Mouse (Mus musculus): Measurements from ENCODE around the gene Thap11. TPM values are rescaled to one million over a fixed set of nuclear protein-coding genes. Genes with fewer than 3 reads are reported as not detected.
A peak's percentile ranks its signal among the peaks of the same experiment; 100 is the strongest.
"Not testable (repeated sequence)": the region's sequence is repeated elsewhere in the genome, so short reads cannot be mapped to it uniquely, and the experiment has no call there.

Gene Thap11
- polyA plus RNA-seq, 1 experiment from 2014 or later = 51.7 TPM

DNA sequence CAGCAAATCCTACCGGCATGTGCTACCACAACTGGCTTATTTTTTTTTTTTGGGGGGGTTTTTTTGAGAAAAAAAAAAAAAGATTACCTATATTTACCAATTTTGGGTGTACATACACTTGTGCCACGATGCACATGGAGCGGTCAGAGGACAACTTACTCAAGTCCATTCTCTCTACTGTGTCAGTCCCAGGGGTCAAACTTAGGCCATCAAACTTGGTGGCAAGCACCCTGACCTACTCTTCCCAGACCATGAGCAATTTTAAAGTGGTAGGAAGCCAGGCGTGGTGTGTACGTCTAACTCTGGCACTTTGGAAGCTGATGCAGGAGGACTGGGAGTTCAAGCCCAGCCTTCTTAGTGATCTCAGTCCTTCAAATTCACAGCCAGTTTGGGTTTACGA, 41.7 kb upstream of the Thap11 start:
- no peaks in the 10 kb centered on the region for H3K27me3 ChIP-seq (replicated peaks; ENCODE audit: control insufficient read depth, insufficient read depth, low read length)
- peaks cover 26% of the 10 kb centered on the region; the same call in 1 of the 2 replicates for H3K36me3 ChIP-seq (ENCODE audit: control insufficient read depth, insufficient read depth, low read length)
- no peak overlapping the region for H3K27ac ChIP-seq (ENCODE audit: low read depth, low read length)
- no peaks in the 10 kb centered on the region for H3K9me3 ChIP-seq (replicated peaks; ENCODE audit: control insufficient read depth, low read length)
- ATAC-seq = no peak
- DNase-seq (ENCODE audit: low spot score) = no peak
- no peak overlapping the region for H3K4me2 ChIP-seq (ENCODE audit: low read length)
- no peak overlapping the region for H3K9ac ChIP-seq (ENCODE audit: low read length)
- 99% methylated on average over 6 of the region's 6 CpGs for WGBS
- no peak overlapping the region for H3K4me3 ChIP-seq (ENCODE audit: low read depth, low read length)
- no peaks in the 10 kb centered on the region for H3K4me1 ChIP-seq (ENCODE audit: control insufficient read depth, insufficient read depth, low read length)

DNA sequence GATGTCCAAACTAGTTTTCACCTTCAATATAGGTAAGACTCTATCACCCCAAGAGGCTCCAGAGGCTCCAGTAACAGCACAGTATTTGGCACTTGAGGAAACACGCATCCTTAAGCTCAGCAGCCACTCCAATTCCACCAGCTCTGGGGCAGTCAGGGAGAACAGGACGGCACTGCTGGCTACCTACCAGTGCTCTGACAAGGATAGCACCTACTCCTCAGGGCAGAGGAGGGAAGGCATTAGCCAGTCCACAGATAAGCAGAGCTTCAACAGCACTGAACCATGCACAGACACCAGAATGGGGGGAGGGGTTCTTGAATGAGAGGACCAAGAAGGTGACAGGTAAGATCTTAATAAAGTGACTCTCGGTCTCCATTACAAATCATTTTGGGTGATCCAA, 35.3 kb upstream of the Thap11 start:
- H3K9me3 ChIP-seq (replicated peaks; ENCODE audit: control insufficient read depth, low read length) = no peaks in the 10 kb centered on the region
- DNase-seq (ENCODE audit: low spot score) (no peak), ATAC-seq (no peak)
- no peak overlapping the region for H3K4me2 ChIP-seq (ENCODE audit: low read length)
- no peak overlapping the region for H3K9ac ChIP-seq (ENCODE audit: low read length)
- no peaks in the 10 kb centered on the region for H3K27me3 ChIP-seq (replicated peaks; ENCODE audit: control insufficient read depth, insufficient read depth, low read length)
- WGBS = 94% methylated on average over 3 of the region's 3 CpGs
- no peak overlapping the region for H3K4me3 ChIP-seq (ENCODE audit: low read depth, low read length)
- no peaks in the 10 kb centered on the region for H3K4me1 ChIP-seq (ENCODE audit: control insufficient read depth, insufficient read depth, low read length)
- H3K36me3 ChIP-seq (ENCODE audit: control insufficient read depth, insufficient read depth, low read length) = peaks cover 48% of the 10 kb centered on the region
- no peak overlapping the region for H3K27ac ChIP-seq (ENCODE audit: low read depth, low read length)

DNA sequence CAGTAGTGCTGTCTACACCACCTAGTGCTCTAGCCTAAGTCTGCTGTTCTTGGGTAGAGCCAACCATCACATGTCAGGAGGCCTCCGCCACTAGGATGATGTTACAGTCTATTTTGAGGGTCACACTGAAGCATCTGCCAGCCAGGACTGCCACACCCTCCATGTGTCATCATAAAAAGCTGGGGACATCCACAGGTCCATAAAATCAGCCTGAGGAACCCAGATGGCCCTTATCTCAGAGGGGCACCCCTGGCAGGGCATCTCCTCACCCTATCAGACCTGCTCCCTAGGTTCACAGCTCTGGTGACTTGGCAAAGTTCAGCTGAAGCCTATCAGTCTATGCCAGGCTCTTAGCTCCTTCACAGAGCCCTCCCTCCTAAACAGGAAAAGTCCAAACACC, 34.0 kb upstream of the Thap11 start:
- Histone ChIP-seq H3K27me3 (replicated peaks; ENCODE audit: control insufficient read depth, insufficient read depth, low read length) (no peaks in the 10 kb centered on the region), H3K9ac (ENCODE audit: low read length) (no peak overlapping the region), H3K4me2 (ENCODE audit: low read length) (no peak overlapping the region), H3K27ac (ENCODE audit: low read depth, low read length) (no peak overlapping the region), H3K4me3 (ENCODE audit: low read depth, low read length) (no peak overlapping the region), H3K4me1 (ENCODE audit: control insufficient read depth, insufficient read depth, low read length) (peaks cover 3% of the 10 kb centered on the region), H3K36me3 (ENCODE audit: control insufficient read depth, insufficient read depth, low read length) (peaks cover 57% of the 10 kb centered on the region), H3K9me3 (replicated peaks; ENCODE audit: control insufficient read depth, low read length) (no peaks in the 10 kb centered on the region)
- 90% methylated on average over 1 of the region's 1 CpGs for WGBS
- ATAC-seq (no peak), DNase-seq (ENCODE audit: low spot score) (no peak)

DNA sequence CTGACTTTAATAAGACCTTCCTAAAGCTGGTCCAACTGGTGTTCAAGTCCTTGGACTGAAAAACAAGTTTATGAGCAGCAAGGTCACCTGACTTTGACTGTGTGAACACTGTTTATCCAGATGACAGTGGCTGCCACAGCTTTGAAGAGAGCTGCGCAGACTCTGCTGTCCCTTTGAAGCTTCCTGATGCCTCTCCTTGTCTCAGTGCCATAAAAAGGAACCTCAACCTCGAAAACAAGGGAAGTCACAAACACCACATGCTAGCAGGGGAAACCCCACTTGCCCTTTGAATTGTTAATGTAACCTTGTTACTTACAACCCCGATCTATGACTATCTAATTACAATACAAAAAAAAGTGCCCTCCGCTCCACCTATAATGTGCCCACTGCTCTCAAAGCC, 29.4 kb upstream of the Thap11 start:
- Histone ChIP-seq H3K4me1 (ENCODE audit: control insufficient read depth, insufficient read depth, low read length) (peaks cover 10% of the 10 kb centered on the region), H3K36me3 (ENCODE audit: control insufficient read depth, insufficient read depth, low read length) (peaks cover 41% of the 10 kb centered on the region), H3K4me3 (ENCODE audit: low read depth, low read length) (peak overlapping the region; percentile 97; the same call in 1 of the 2 replicates), H3K9ac (ENCODE audit: low read length) (peak overlapping the region; percentile 94; the same call in 1 of the 2 replicates), H3K27me3 (replicated peaks; ENCODE audit: control insufficient read depth, insufficient read depth, low read length) (no peaks in the 10 kb centered on the region), H3K9me3 (replicated peaks; ENCODE audit: control insufficient read depth, low read length) (no peaks in the 10 kb centered on the region), H3K27ac (ENCODE audit: low read depth, low read length) (no peak overlapping the region), H3K4me2 (ENCODE audit: low read length) (peak overlapping the region; percentile 92)
- no peak for DNase-seq (ENCODE audit: low spot score)
- 86% methylated on average over 4 of the region's 4 CpGs for WGBS
- no peak for ATAC-seq

DNA sequence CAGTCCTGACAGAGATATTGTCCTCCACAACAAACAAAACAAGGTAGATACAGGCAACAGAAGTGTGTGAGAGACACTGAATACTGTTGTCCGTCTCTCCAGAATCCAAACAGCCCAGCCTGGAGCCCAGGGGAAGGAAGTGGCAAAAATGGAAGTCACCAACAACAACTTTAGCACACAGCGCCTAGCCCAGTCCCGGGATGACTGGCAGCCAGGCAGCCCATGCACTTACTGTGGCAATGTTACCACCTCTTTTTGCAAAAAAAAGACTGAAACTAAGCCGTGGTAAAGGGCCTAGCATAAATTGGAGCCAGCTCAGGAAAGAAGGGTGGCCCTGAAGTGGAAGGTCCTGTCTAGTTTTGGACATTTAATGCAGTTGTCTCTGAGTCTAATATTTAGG, 28.6 kb upstream of the Thap11 start:
- Histone ChIP-seq H3K9me3 (replicated peaks; ENCODE audit: control insufficient read depth, low read length) (no peaks in the 10 kb centered on the region), H3K27ac (ENCODE audit: low read depth, low read length) (peak overlapping the region; percentile 63; the same call in 1 of the 2 replicates), H3K9ac (ENCODE audit: low read length) (peak overlapping the region; percentile 94), H3K27me3 (replicated peaks; ENCODE audit: control insufficient read depth, insufficient read depth, low read length) (no peaks in the 10 kb centered on the region), H3K4me1 (ENCODE audit: control insufficient read depth, insufficient read depth, low read length) (peaks cover 10% of the 10 kb centered on the region), H3K4me3 (ENCODE audit: low read depth, low read length) (peak overlapping the region; percentile 97), H3K36me3 (ENCODE audit: control insufficient read depth, insufficient read depth, low read length) (peaks cover 32% of the 10 kb centered on the region), H3K4me2 (ENCODE audit: low read length) (peak overlapping the region; percentile 92)
- DNase-seq (ENCODE audit: low spot score) = no peak
- ATAC-seq = no peak
- 16% methylated on average over 4 of the region's 4 CpGs for WGBS

DNA sequence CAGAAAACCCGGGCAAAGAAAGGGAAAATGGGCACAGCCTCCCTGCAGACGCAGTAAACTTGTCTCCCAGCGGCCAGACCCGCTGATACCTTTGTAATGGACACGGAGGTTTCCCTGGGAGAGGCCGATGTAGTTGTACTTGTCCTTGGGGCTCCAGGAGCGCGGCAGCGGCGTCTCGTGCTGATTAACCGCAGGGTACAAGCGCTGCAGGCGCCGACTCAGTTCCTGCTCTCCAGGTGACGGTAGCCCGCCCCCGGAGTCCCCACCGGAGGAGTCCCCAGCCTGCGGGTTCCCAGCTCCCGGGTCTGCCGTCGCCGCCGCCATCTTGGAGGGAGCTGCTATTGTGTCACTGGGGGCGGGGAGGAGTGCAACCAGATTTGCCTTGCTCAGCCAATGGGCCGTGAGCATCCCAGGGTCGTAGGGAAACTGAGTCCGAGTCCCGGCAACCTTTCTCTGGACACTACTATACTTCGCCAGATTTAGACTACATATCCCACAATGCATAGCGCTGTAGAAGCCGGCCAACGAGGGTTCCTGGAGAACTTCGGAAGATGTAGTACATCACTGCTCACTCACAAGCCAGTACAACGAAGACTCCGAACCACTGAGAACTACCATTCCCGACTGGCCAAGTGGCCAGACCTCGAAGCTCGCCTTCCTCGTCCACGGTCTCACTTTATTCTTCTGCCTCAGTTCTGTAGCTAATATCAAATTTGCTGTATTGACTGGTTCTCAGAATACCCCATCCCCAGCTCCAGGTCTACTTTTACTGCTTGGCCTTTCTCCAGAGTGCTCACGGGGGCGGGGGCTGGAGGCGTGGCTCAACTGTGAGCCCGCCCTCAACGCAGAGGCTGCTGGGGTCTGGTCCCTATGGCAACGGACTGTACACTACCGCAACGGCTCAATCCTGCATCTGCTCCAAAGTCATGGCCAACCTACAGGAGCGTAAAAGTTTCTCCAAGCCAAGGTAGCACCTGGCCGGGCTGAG, 27.8 kb upstream of the Thap11 start, which contains the start of the genes Ranbp10 and Tsnaxip1:
Gene Ranbp10 (minus strand): TSS at position 490 of the 988 bp plus-strand sequence.
Gene Tsnaxip1 (plus strand): TSS at position 871 of the 988 bp plus-strand sequence.
- H3K27ac ChIP-seq (ENCODE audit: low read depth, low read length) = peak within 1 kb of the TSS; percentile 63
- peaks cover 10% of the 10 kb centered on the region for H3K4me1 ChIP-seq (ENCODE audit: control insufficient read depth, insufficient read depth, low read length)
- peak within 1 kb of the TSS; percentile 92 for H3K4me2 ChIP-seq (ENCODE audit: low read length)
- H3K9ac ChIP-seq (ENCODE audit: low read length) = peak within 1 kb of the TSS; percentile 94
- H3K9me3 ChIP-seq (replicated peaks; ENCODE audit: control insufficient read depth, low read length) = no peaks in the 10 kb centered on the region
- H3K27me3 ChIP-seq (replicated peaks; ENCODE audit: control insufficient read depth, insufficient read depth, low read length) = no peaks in the 10 kb centered on the region
- peak within 1 kb of the TSS; percentile 97 for H3K4me3 ChIP-seq (ENCODE audit: low read depth, low read length)
- peaks cover 26% of the 10 kb centered on the region for H3K36me3 ChIP-seq (ENCODE audit: control insufficient read depth, insufficient read depth, low read length)
- ATAC-seq (peak; percentile 99), DNase-seq (ENCODE audit: low spot score) (peak; percentile 100)
- under 1% methylated on average over 52 of the region's 52 CpGs for WGBS

DNA sequence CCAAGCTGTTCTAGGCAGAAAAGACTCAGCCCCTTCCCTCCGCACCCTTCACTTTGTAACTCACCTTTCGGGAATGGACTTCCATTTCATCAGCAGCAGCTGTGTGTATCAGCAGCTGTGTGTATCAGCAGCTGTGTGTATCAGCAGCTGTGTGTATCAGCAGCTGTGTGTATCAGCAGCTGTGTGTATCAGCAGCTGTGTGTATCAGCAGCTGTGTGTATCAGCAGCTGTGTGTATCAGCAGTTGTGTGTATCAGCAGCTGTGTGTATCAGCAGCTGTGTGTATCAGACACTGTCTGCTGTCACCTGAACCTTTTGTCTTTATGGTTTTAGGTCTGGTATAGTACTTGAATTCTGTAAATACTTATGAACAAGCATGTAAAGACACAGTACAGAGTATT, 21.2 kb upstream of the Thap11 start:
- not testable (repeated sequence) for H3K27ac ChIP-seq (ENCODE audit: low read depth, low read length); H3K4me3 ChIP-seq (ENCODE audit: low read depth, low read length); H3K9me3 ChIP-seq (replicated peaks; ENCODE audit: control insufficient read depth, low read length); DNase-seq (ENCODE audit: low spot score); H3K9ac ChIP-seq (ENCODE audit: low read length); ATAC-seq; H3K27me3 ChIP-seq (replicated peaks; ENCODE audit: control insufficient read depth, insufficient read depth, low read length); H3K4me1 ChIP-seq (ENCODE audit: control insufficient read depth, insufficient read depth, low read length); H3K36me3 ChIP-seq (ENCODE audit: control insufficient read depth, insufficient read depth, low read length); H3K4me2 ChIP-seq (ENCODE audit: low read length)
- 86% methylated on average over 2 of the region's 2 CpGs for WGBS

DNA sequence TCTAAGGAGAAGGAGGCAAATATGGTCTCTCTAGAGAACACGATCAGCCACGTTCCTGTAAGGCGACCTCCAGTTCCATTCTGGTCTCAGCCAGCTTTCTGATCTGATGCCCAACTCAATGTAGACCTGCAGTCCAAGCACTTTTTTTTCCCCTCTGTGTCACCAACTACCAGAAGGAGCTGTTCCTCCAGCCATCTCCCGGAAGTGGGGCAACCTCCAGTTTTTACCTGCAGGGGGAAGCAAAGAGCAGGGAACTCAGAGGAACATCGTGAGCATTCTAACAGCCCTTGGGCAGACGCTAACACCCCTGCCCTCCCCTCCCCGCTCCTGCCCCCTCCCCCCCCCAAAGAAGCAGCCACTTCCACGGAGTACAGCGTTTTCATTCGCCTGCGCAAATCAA, 19.6 kb upstream of the Thap11 start:
- Histone ChIP-seq H3K9ac (ENCODE audit: low read length) (no peak overlapping the region), H3K27ac (ENCODE audit: low read depth, low read length) (no peak overlapping the region), H3K36me3 (ENCODE audit: control insufficient read depth, insufficient read depth, low read length) (no peaks in the 10 kb centered on the region), H3K4me3 (ENCODE audit: low read depth, low read length) (no peak overlapping the region), H3K4me2 (ENCODE audit: low read length) (no peak overlapping the region), H3K9me3 (replicated peaks; ENCODE audit: control insufficient read depth, low read length) (no peaks in the 10 kb centered on the region), H3K27me3 (replicated peaks; ENCODE audit: control insufficient read depth, insufficient read depth, low read length) (no peaks in the 10 kb centered on the region), H3K4me1 (ENCODE audit: control insufficient read depth, insufficient read depth, low read length) (no peaks in the 10 kb centered on the region)
- DNase-seq (ENCODE audit: low spot score) (no peak), ATAC-seq (no peak)
- 29% methylated on average over 11 of the region's 11 CpGs for WGBS

DNA sequence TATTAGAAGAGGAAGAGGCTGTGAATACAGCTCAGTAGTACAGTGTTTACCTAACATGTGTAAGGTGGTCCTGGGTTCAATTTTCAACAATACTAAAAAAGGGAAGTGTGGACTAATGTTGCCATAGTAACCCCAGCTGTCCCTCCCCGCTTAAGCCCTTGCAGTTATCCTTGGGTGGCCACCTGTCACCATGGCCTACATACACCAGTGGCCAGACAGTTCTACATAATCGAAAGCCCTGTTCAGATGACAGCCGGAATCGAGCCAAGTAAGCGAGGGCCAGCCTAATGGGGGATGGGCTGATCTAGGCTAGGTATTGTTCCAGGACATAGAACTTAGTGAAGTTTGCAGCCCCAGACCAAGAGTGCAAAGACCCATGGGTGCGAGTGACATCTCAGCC, 17.9 kb upstream of the Thap11 start:
- no peak for ATAC-seq

More for the DNA sequence above, 17.9 kb upstream of the Thap11 start:
- Histone ChIP-seq H3K4me1 (ENCODE audit: control insufficient read depth, insufficient read depth, low read length) (no peaks in the 10 kb centered on the region), H3K4me2 (ENCODE audit: low read length) (no peak overlapping the region), H3K9me3 (replicated peaks; ENCODE audit: control insufficient read depth, low read length) (no peaks in the 10 kb centered on the region), H3K27me3 (replicated peaks; ENCODE audit: control insufficient read depth, insufficient read depth, low read length) (no peaks in the 10 kb centered on the region), H3K27ac (ENCODE audit: low read depth, low read length) (no peak overlapping the region), H3K36me3 (ENCODE audit: control insufficient read depth, insufficient read depth, low read length) (no peaks in the 10 kb centered on the region), H3K4me3 (ENCODE audit: low read depth, low read length) (no peak overlapping the region), H3K9ac (ENCODE audit: low read length) (no peak overlapping the region)
- WGBS = 77% methylated on average over 6 of the region's 6 CpGs
- no peak for DNase-seq (ENCODE audit: low spot score)

Measured in forebrain, embryonic 14.5 days (tissue).